Mouse (Mus musculus): Measurements from ENCODE around the gene Mcf2l. TPM values are rescaled to one million over a fixed set of nuclear protein-coding genes. Genes with fewer than 3 reads are reported as not detected.

The Mcf2l gene
- polyA plus RNA-seq, 1 experiment = 9.7 TPM

- Histone ChIP-seq H3K27me3 (ENCODE audit: control insufficient read depth, insufficient read depth, low read length) (no peaks in the 10 kb centered on the region), H3K4me1 (replicated peaks; ENCODE audit: control insufficient read depth, insufficient read depth, low read length) (peaks cover 31% of the 10 kb centered on the region), H3K4me3 (ENCODE audit: control insufficient read depth, insufficient read depth, low read length) (no peak overlapping the region), H3K36me3 (ENCODE audit: control insufficient read depth, insufficient read depth, low read length) (no peaks in the 10 kb centered on the region), H3K27ac (ENCODE audit: control insufficient read depth, insufficient read depth, low read length) (no peak overlapping the region)
- DNase-seq = no peak
- TF ChIP-seq POLR2A (IDR thresholded peaks at IDR 0.05; ENCODE audit: control insufficient read depth, extremely low read depth, insufficient read depth, low read length, poor library complexity) (no peak), CTCF (IDR thresholded peaks at IDR 0.05; ENCODE audit: borderline replicate concordance, control insufficient read depth, extremely low read depth, insufficient read depth, low read length, poor library complexity) (no peak)
- WGBS = 68% methylated on average over 5 of the region's 5 CpGs
Measured at GRCm38 (mm10) chr8:12871461-12871860, 2.1 kb upstream of the Mcf2l start.

- H3K4me1 ChIP-seq (replicated peaks; ENCODE audit: control insufficient read depth, insufficient read depth, low read length) = peaks cover 39% of the 10 kb centered on the region
- no peaks in the 10 kb centered on the region for H3K27me3 ChIP-seq (ENCODE audit: control insufficient read depth, insufficient read depth, low read length)
- 3% methylated on average over 9 of the region's 9 CpGs for WGBS
- no peaks in the 10 kb centered on the region for H3K36me3 ChIP-seq (ENCODE audit: control insufficient read depth, insufficient read depth, low read length)
- H3K4me3 ChIP-seq (ENCODE audit: control insufficient read depth, insufficient read depth, low read length) = peak overlapping the region; percentile 57
- DNase-seq = no peak
- TF ChIP-seq POLR2A (IDR thresholded peaks at IDR 0.05; ENCODE audit: control insufficient read depth, extremely low read depth, insufficient read depth, low read length, poor library complexity) = no peak
- TF ChIP-seq CTCF (IDR thresholded peaks at IDR 0.05; ENCODE audit: borderline replicate concordance, control insufficient read depth, extremely low read depth, insufficient read depth, low read length, poor library complexity) = no peak
- no peak overlapping the region for H3K27ac ChIP-seq (ENCODE audit: control insufficient read depth, insufficient read depth, low read length)
Measured at GRCm38 (mm10) chr8:12872983-12873356, 636 bp upstream of the Mcf2l start.

GRCm38 (mm10) chr8:12874194-12874791, 687 bp downstream of the Mcf2l start:
- 62% methylated on average over 8 of the region's 8 CpGs for WGBS
- no peak overlapping the region for H3K27ac ChIP-seq (ENCODE audit: control insufficient read depth, insufficient read depth, low read length)
- DNase-seq = peak; percentile 23

GRCm38 (mm10) chr8:12874971-12875370, 1.4 kb downstream of the Mcf2l start:
- no peak for TF ChIP-seq POLR2A (IDR thresholded peaks at IDR 0.05; ENCODE audit: control insufficient read depth, extremely low read depth, insufficient read depth, low read length, poor library complexity)
- TF ChIP-seq CTCF (IDR thresholded peaks at IDR 0.05; ENCODE audit: borderline replicate concordance, control insufficient read depth, extremely low read depth, insufficient read depth, low read length, poor library complexity) = no peak
- no peak for DNase-seq
- WGBS = 85% methylated on average over 4 of the region's 4 CpGs
- Histone ChIP-seq H3K4me3 (ENCODE audit: control insufficient read depth, insufficient read depth, low read length) (no peak overlapping the region), H3K27ac (ENCODE audit: control insufficient read depth, insufficient read depth, low read length) (no peak overlapping the region), H3K4me1 (replicated peaks; ENCODE audit: control insufficient read depth, insufficient read depth, low read length) (peaks cover 39% of the 10 kb centered on the region), H3K27me3 (ENCODE audit: control insufficient read depth, insufficient read depth, low read length) (no peaks in the 10 kb centered on the region), H3K36me3 (ENCODE audit: control insufficient read depth, insufficient read depth, low read length) (no peaks in the 10 kb centered on the region)

More at GRCm38 (mm10) chr8:12874194-12874791, 687 bp downstream of the Mcf2l start:
- Histone ChIP-seq H3K4me3 (ENCODE audit: control insufficient read depth, insufficient read depth, low read length) (peak overlapping the region; percentile 57), H3K4me1 (replicated peaks; ENCODE audit: control insufficient read depth, insufficient read depth, low read length) (peaks cover 39% of the 10 kb centered on the region), H3K36me3 (ENCODE audit: control insufficient read depth, insufficient read depth, low read length) (no peaks in the 10 kb centered on the region), H3K27me3 (ENCODE audit: control insufficient read depth, insufficient read depth, low read length) (no peaks in the 10 kb centered on the region)
- no peak for TF ChIP-seq POLR2A (IDR thresholded peaks at IDR 0.05; ENCODE audit: control insufficient read depth, extremely low read depth, insufficient read depth, low read length, poor library complexity)
- TF ChIP-seq CTCF (IDR thresholded peaks at IDR 0.05; ENCODE audit: borderline replicate concordance, control insufficient read depth, extremely low read depth, insufficient read depth, low read length, poor library complexity) = no peak

GRCm38 (mm10) chr8:12877126-12877525, 3.5 kb downstream of the Mcf2l start:
- TF ChIP-seq POLR2A (IDR thresholded peaks at IDR 0.05; ENCODE audit: control insufficient read depth, extremely low read depth, insufficient read depth, low read length, poor library complexity) (no peak), CTCF (IDR thresholded peaks at IDR 0.05; ENCODE audit: borderline replicate concordance, control insufficient read depth, extremely low read depth, insufficient read depth, low read length, poor library complexity) (no peak)
- no peaks in the 10 kb centered on the region for H3K27me3 ChIP-seq (ENCODE audit: control insufficient read depth, insufficient read depth, low read length)
- H3K4me1 ChIP-seq (replicated peaks; ENCODE audit: control insufficient read depth, insufficient read depth, low read length) = peaks cover 39% of the 10 kb centered on the region
- no peak for DNase-seq
- no peak overlapping the region for H3K27ac ChIP-seq (ENCODE audit: control insufficient read depth, insufficient read depth, low read length)
- WGBS = 64% methylated on average over 6 of the region's 6 CpGs
- no peaks in the 10 kb centered on the region for H3K36me3 ChIP-seq (ENCODE audit: control insufficient read depth, insufficient read depth, low read length)
- H3K4me3 ChIP-seq (ENCODE audit: control insufficient read depth, insufficient read depth, low read length) = no peak overlapping the region

- WGBS = 79% methylated on average over 6 of the region's 6 CpGs
- Histone ChIP-seq H3K27me3 (ENCODE audit: control insufficient read depth, insufficient read depth, low read length) (no peaks in the 10 kb centered on the region), H3K4me1 (replicated peaks; ENCODE audit: control insufficient read depth, insufficient read depth, low read length) (peaks cover 16% of the 10 kb centered on the region), H3K27ac (ENCODE audit: control insufficient read depth, insufficient read depth, low read length) (no peak overlapping the region), H3K4me3 (ENCODE audit: control insufficient read depth, insufficient read depth, low read length) (no peak overlapping the region), H3K36me3 (ENCODE audit: control insufficient read depth, insufficient read depth, low read length) (no peaks in the 10 kb centered on the region)
- no peak for TF ChIP-seq CTCF (IDR thresholded peaks at IDR 0.05; ENCODE audit: borderline replicate concordance, control insufficient read depth, extremely low read depth, insufficient read depth, low read length, poor library complexity)
- TF ChIP-seq POLR2A (IDR thresholded peaks at IDR 0.05; ENCODE audit: control insufficient read depth, extremely low read depth, insufficient read depth, low read length, poor library complexity) = no peak
- DNase-seq = no peak
Measured at GRCm38 (mm10) chr8:12880163-12880562, 6.6 kb downstream of the Mcf2l start.

Measured in thymus, adult 2 months (tissue).